Mouse (Mus musculus) right cerebral cortex, postnatal 14 days (tissue): ENCODE measurements around the gene Ghitm.

Experiments used
- DNase-seq: peaks from one replicate; pipeline ENCODE4 v3.0.0; 2022

Gene Ghitm

GRCm38 (mm10) chr14:37102484-37102883, 32.6 kb downstream of the Ghitm start:
- no peak for DNase-seq

- DNase-seq, result no peak
Measured at GRCm38 (mm10) chr14:37101531-37101930, 33.5 kb downstream of the Ghitm start.

- DNase-seq, result peak; percentile 18
Measured at GRCm38 (mm10) chr14:37097956-37098530, 37.0 kb downstream of the Ghitm start, which contains the start of gene Cdhr1. Cdhr1 (minus strand) TSS chr14:37098347.

GRCm38 (mm10) chr14:37095556-37095955, 39.5 kb downstream of the Ghitm start:
- DNase-seq, result no peak

GRCm38 (mm10) chr14:37094436-37094835, 40.6 kb downstream of the Ghitm start:
- DNase-seq, result no peak

GRCm38 (mm10) chr14:37083755-37084154, 51.3 kb downstream of the Ghitm start:
- DNase-seq, result no peak

GRCm38 (mm10) chr14:37080724-37081123, 54.3 kb downstream of the Ghitm start:
- DNase-seq, result no peak
